Mouse (Mus musculus) megakaryocyte, embryonic 14.5 days (primary cell): ENCODE measurements around the gene Lyrm7.

ENCODE experiments used
- FLI1 ChIP-seq: IDR thresholded peaks from 2 replicates; pipeline ENCODE4 v1.6.1; 2012; ENCODE audit warnings: low read length, inconsistent platforms, mixed read lengths
- GATA1 ChIP-seq: IDR thresholded peaks from 3 replicates; pipeline ENCODE4 v1.6.1; 2012; ENCODE audit warnings: mixed read lengths, low read length, inconsistent platforms, borderline replicate concordance

DNA sequence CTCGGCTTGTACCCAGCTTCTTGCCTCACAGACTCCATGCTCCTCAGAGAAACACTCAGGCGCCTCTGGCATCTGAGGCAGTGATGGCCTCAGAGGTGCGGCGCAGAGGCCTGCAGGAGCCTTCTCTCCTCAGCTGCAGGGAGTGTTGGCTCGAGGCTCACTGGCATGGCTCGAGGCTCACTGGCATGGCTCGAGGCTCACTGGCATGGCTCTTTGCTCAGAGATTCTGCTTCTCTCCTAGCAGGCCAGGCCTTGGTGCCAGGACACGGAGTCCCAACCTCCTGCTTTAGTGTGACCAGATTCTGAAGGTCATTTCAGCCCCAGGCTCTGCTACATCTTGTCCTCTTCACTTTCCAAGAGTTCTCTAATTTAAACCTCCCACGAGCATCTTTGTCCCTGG is 24.6 kb downstream of the Lyrm7 start:
- TF ChIP-seq GATA1 (no peak), FLI1 (no peak)
